Mouse (Mus musculus): ENCODE data around the gene Plscr5.

Gene Plscr5

GRCm38 (mm10) chr9:92226795-92227194 is 34.1 kb downstream of the Plscr5 start:
- DNase-seq (ENCODE audit: low read depth): no peak

DNA sequence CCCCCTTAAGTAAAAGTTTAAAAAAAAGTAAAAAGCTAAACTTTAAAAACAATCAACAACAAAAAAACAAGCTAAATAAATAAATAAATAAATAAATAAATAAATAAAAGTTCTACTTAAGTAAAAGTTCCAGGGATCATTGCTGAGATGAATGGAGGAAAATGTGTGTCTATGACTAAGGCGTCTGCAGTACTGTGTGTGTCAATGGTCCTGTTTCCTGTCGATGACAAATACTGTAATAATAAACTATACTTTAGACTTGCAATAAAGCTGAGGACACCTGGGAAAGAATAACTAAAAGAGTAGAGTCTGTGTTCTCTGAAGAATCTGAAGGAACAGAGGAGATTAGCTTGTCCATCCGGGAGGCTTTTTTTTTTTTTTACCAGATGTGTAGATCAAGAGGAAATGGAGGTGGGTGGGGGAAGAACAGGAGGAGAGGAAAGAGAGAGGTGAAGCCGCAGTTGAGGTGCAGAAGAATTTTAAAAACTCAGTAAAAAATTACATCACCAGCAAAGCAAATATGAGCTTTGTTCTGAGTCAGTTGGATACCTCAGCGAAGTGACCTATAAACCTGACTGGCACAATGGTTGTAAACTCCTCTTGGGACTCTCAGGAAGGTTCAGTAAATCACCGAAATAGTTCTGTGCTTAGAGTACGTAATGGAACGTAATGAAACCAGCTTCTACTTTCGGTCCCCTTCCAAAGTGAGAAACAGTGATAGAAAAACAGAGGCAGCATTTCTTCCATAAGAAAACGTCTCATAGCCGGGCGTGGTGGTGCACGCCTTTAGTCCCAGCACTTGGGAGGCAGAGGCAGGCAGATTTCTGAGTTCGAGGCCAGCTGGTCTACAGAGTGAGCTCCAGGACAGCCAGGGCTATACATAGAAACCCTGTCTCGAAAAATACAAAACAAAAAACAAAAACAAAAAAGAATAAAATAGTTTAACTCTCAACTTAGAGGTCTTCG is 36.4 kb downstream of the Plscr5 start:
- DNase-seq (ENCODE audit: low read depth): peak; percentile 73

DNA sequence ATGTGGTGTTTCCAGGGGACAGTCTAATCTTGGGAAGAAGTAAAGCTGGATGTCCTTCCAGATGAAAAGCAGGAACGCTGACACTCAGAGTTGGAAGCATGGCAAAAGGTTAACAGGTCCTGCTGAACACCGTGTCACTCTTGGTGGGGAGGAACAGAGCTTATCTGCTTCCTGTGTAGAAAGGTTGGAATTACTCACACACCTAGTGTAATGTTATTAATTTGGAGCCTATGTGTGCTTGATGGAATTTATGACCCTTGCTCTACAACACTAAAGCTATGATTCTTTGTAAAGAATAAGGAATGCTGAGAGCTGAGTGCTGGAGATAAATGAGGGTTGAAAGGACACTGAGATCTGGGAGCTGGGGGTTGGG is 37.1 kb downstream of the Plscr5 start:
- DNase-seq (ENCODE audit: low read depth): peak; percentile 42

DNA sequence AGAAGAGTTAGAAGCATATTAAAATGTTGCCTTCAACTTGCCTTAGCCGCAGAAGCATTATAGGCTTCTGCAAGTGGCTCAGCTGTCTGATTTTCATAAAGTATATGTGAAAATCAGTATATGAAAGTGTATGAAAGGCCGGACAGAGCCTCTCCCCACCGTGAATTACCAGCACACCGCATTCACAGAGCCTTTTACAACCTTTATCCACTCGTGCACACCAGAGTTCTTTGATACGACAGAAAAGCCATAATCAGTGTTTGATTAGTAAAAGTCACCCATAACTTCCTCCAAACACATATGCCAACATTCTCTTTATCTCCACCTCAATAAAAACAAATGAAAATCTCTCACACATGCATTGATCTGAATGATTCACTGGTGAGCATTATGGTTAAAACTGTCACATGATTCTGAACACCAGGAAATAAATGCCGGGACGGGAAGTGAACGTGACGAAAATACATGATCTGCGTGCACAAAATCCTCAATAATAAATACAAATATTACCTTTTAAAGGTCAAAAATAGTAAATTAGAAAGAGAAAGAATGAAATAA is 42.2 kb downstream of the Plscr5 start:
- DNase-seq (ENCODE audit: low read depth): no peak

DNA sequence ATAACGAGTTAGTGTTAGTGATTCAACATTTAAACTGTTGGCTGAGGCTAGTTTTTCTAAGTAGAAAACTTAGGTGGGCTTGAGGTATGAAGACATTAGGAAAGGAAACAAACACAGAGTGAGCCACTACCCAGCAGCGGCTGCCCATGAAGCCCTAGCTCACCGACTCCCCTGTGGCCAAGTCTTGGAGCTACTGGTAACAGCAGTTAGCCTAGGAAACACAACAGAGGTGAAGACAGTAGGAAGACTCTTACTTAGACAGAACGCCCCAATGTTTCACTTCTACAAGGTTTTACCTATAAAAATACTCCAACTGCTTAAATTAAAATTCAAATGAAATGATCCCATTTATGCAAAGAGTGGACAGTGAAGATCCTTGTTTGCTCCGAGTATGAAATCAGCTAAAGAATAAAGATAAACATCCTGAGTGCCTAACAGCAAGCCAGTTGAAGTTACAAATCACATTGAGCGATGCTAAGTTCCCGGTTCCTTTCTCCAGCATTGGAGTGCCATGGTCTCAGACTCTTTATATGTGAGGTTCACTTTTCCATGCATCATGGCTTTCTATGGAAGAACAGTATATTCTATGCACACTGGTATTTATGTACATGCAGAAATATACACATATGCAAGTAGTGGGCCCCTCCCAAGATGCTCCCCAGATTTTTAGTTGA is 56.2 kb downstream of the Plscr5 start:
- DNase-seq (ENCODE audit: low read depth): no peak

- peak; percentile 57 for DNase-seq (ENCODE audit: low read depth)
Observed at GRCm38 (mm10) chr9:92249447-92249852, 56.7 kb downstream of the Plscr5 start, which contains the start of gene Plscr1. Plscr1 (plus strand) TSS chr9:92249750.

- DNase-seq (ENCODE audit: low read depth): peak; percentile 71
Observed at GRCm38 (mm10) chr9:92249987-92250772, 57.4 kb downstream of the Plscr5 start.

GRCm38 (mm10) chr9:92252718-92253117 is 60.0 kb downstream of the Plscr5 start:
- peak; percentile 33 for DNase-seq (ENCODE audit: low read depth)

DNA sequence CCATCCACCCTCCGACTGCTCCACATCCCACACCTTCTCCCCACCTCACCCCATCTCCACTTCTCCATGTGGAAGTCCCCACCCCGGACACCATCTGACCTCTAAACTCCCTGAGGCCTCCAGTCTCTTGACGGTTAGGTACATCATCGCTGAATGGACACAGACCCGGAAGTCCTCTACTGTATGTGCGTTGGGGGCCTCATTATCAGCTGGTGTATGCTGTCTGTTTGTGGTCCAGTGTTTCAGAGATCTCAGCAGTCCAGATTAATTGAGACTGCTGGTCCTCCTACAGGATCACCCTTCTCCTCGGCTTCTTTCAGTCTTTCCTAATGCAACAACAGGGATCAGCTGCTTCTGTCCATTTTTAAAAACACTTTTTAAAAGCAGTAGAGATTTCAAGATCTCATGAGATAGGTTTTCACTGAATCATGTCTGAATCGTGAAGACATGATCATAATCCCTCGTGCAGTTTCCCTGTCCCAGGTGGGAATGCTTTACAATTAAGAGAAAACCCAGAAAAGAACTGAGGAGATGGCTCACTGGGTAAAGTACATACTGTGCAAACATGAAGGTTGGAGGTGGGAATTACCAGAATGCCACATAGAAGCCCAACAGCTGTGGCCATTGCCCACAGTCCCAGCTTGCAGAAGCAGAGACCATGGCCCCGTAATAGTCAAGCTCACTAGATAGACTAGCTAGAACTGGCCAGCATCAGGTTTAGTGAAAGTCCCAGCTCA is 61.0 kb downstream of the Plscr5 start:
- no peak for DNase-seq (ENCODE audit: low read depth)

Data from induced T-regulatory cell, adult 2 months (primary cell).